ENCODE assay signal across 8 mouse cellular contexts in the genomic region with DNA sequence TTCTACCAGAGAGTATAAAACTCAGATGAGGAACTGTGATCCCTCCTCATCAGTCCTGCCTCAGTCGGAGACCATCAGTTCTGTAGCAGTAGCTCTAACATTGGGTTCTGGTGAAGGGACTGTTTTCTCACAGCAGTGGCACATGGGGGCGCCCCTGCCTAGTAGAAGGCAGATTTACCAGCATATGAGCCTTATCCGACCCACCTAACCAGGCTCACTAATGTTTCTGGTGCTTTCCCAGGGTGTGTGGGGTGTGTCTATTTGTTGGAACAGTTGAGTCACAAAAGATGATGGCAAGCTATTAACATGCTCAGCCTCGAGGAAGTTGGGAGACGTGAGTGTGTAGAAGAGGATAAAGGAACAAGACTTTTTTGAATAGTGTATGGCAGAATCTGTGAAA.
DNase-seq lines count a peak whose midpoint lies in the region; ATAC-seq and TF ChIP-seq lines count a peak whose summit lies in the region.
"Had no signal": no experiment of that assay in that cellular context is flagged by ENCODE, and none has a peak within 500 bp of the region (broad histone marks: within the 10 kb centered on the region; RNA-seq: fewer than 3 reads in every experiment).

No protein-coding gene starts in this region.

- peak; percentile 73; the same call in 1 of the 2 replicates for ATAC-seq in midbrain, postnatal 0 days (ENCODE audit: low FRiP score)

- no peak overlapping the region for H3K4me3 ChIP-seq in ES-Bruce4 (ENCODE audit: low read depth, low read length)
- H3K4me3 ChIP-seq in hindbrain, embryonic 10.5 days = no peak overlapping the region
- H3K4me3 ChIP-seq in midbrain, postnatal 0 days (ENCODE audit: low read depth, low read length) = no peak overlapping the region

- no peak overlapping the region for H3K27ac ChIP-seq in ES-Bruce4 (ENCODE audit: insufficient read depth, low read length)
- H3K27ac ChIP-seq in hindbrain, embryonic 10.5 days = no peak overlapping the region
- no peak overlapping the region for H3K27ac ChIP-seq in midbrain, postnatal 0 days (ENCODE audit: low read depth, low read length)
- H3K27ac ChIP-seq: macrophage had no signal

- TF ChIP-seq CTCF in ES-Bruce4 (IDR thresholded peaks at IDR 0.05; ENCODE audit: low read depth, low read length) = peak; percentile 36
- peak; percentile 82 for TF ChIP-seq CTCF in midbrain, postnatal 0 days (IDR thresholded peaks at IDR 0.05)

- no peaks in the 10 kb centered on the region for H3K4me1 ChIP-seq in ES-Bruce4 (ENCODE audit: control insufficient read depth, insufficient read depth, low read length)
- H3K4me1 ChIP-seq in hindbrain, embryonic 10.5 days (replicated peaks) = peaks cover 16% of the 10 kb centered on the region
- H3K4me1 ChIP-seq in midbrain, postnatal 0 days (ENCODE audit: insufficient read depth, low read length) = no peaks in the 10 kb centered on the region

- 42% methylated on average over 5 of the region's 5 CpGs for WGBS in hindbrain, embryonic 10.5 days
- 24% methylated on average over 5 of the region's 5 CpGs for WGBS in midbrain, postnatal 0 days

- H3K9ac ChIP-seq in ES-Bruce4 (ENCODE audit: low read depth, poor library complexity, severe bottlenecking) = no peak overlapping the region
- no peak overlapping the region for H3K9ac ChIP-seq in midbrain, postnatal 0 days (replicated peaks; ENCODE audit: low read length, poor library complexity, severe bottlenecking)

- H3K27me3 ChIP-seq in ES-Bruce4 (ENCODE audit: control insufficient read depth, insufficient read depth, low read length, poor library complexity, severe bottlenecking) = no peaks in the 10 kb centered on the region
- H3K27me3 ChIP-seq in hindbrain, embryonic 10.5 days (ENCODE audit: insufficient read depth, poor library complexity, severe bottlenecking) = no peaks in the 10 kb centered on the region
- H3K27me3 ChIP-seq in midbrain, postnatal 0 days (ENCODE audit: insufficient read depth, low read length) = no peaks in the 10 kb centered on the region

- H3K36me3 ChIP-seq in ES-Bruce4 (ENCODE audit: control insufficient read depth, insufficient read depth, low read length, poor library complexity, severe bottlenecking) = no peaks in the 10 kb centered on the region
- no peaks in the 10 kb centered on the region for H3K36me3 ChIP-seq in hindbrain, embryonic 10.5 days
- H3K36me3 ChIP-seq in midbrain, postnatal 0 days (ENCODE audit: insufficient read depth, low read length) = no peaks in the 10 kb centered on the region

- DNase-seq in A20 (ENCODE audit: low read depth, low spot score) = peak; percentile 1
- peak; percentile 37 to 41 for DNase-seq in cerebellum, postnatal 36 days
- DNase-seq in hindbrain, embryonic 10.5 days (ENCODE audit: low spot score) = peak; percentile 45
- DNase-seq in left cerebral cortex, adult 9 months (ENCODE audit: low spot score in 2 of 2) = peak; percentile 20 to 59
- DNase-seq in midbrain, postnatal 0 days (ENCODE audit: low spot score) = peak; percentile 71
- no peak for DNase-seq in thymus, postnatal 0 days (ENCODE audit: low spot score)

- H3K4me2 ChIP-seq in midbrain, postnatal 0 days (ENCODE audit: low read depth, low read length, poor library complexity, severe bottlenecking) = no peak overlapping the region

- no peaks in the 10 kb centered on the region for H3K9me3 ChIP-seq in ES-Bruce4 (replicated peaks; ENCODE audit: control insufficient read depth, insufficient read depth, low read length, poor library complexity, severe bottlenecking)
- no peaks in the 10 kb centered on the region for H3K9me3 ChIP-seq in hindbrain, embryonic 10.5 days
- no peaks in the 10 kb centered on the region for H3K9me3 ChIP-seq in midbrain, postnatal 0 days (ENCODE audit: low read length)

- no peak for TF ChIP-seq EP300 in ES-Bruce4 (IDR thresholded peaks at IDR 0.05; ENCODE audit: insufficient read depth, low read depth, low read length)

- no peak for TF ChIP-seq POLR2A in ES-Bruce4 (IDR thresholded peaks at IDR 0.05; ENCODE audit: insufficient read depth, low read length)
